Mouse (Mus musculus) MEL-GATA-1-ER (cell line): ENCODE results near the gene Cd52.
A peak's percentile ranks its signal among the peaks of the same experiment; 100 is the strongest.
"Not testable (repeated sequence)": the region's sequence is repeated elsewhere in the genome, so short reads cannot be mapped to it uniquely, and the experiment has no call there.

ENCODE experiments used
- DNase-seq: peaks from one replicate; pipeline ENCODE4 v3.0.0-alpha.2; 2012; ENCODE audit warnings: low read depth; ENCODE audit errors: extremely low read depth

The Cd52 gene

GRCm38 (mm10) chr4:134094923-134095547 is at the start of gene Cd52:
TSS of gene Cd52 (minus strand) at chr4:134095082.
- peak; percentile 66 for DNase-seq

- DNase-seq = not testable (repeated sequence)
These were observed 49.4 kb upstream of the Cd52 start for GRCm38 (mm10) chr4:134144297-134144696.

GRCm38 (mm10) chr4:134138857-134139256 is 44.0 kb upstream of the Cd52 start:
- no peak for DNase-seq

- DNase-seq = no peak
These were observed 41.5 kb upstream of the Cd52 start for GRCm38 (mm10) chr4:134136280-134136926.

GRCm38 (mm10) chr4:134132519-134133095 is 37.7 kb upstream of the Cd52 start:
- DNase-seq = no peak

- DNase-seq = no peak
These were observed 37.2 kb upstream of the Cd52 start for GRCm38 (mm10) chr4:134132117-134132516.

GRCm38 (mm10) chr4:134129482-134129881 is 34.6 kb upstream of the Cd52 start:
- DNase-seq = no peak

GRCm38 (mm10) chr4:134128983-134129362 is 34.1 kb upstream of the Cd52 start:
- DNase-seq = no peak

- DNase-seq = peak; percentile 74
These were observed 33.5 kb upstream of the Cd52 start, which contains the start of gene Sh3bgrl3 for GRCm38 (mm10) chr4:134128221-134128982. TSS of gene Sh3bgrl3 (minus strand) at chr4:134128789.

GRCm38 (mm10) chr4:134127793-134128192 is 32.9 kb upstream of the Cd52 start:
- no peak for DNase-seq

GRCm38 (mm10) chr4:134127121-134127455 is 32.2 kb upstream of the Cd52 start:
- DNase-seq = no peak

- DNase-seq = no peak
These were observed 31.6 kb upstream of the Cd52 start for GRCm38 (mm10) chr4:134126300-134127120.

GRCm38 (mm10) chr4:134125383-134126060 is 30.6 kb upstream of the Cd52 start:
- DNase-seq = no peak

- peak; percentile 72 for DNase-seq
These were observed 29.0 kb upstream of the Cd52 start for GRCm38 (mm10) chr4:134123680-134124551.

- DNase-seq = no peak
These were observed 28.3 kb upstream of the Cd52 start for GRCm38 (mm10) chr4:134123147-134123546.

- DNase-seq = no peak
These were observed 27.4 kb upstream of the Cd52 start for GRCm38 (mm10) chr4:134122281-134122680.

GRCm38 (mm10) chr4:134121571-134121970 is 26.7 kb upstream of the Cd52 start:
- DNase-seq = no peak

- no peak for DNase-seq
These were observed 26.0 kb upstream of the Cd52 start for GRCm38 (mm10) chr4:134120916-134121315.

GRCm38 (mm10) chr4:134120192-134120805 is 25.4 kb upstream of the Cd52 start:
- no peak for DNase-seq
